Mouse (Mus musculus) right cerebral cortex, postnatal 36 days (tissue): ENCODE results near the gene Tnfaip1.
"Not testable (repeated sequence)": the region's sequence is repeated elsewhere in the genome, so short reads cannot be mapped to it uniquely, and the experiment has no call there.

Experiments
- DNase-seq, 2 experiments: peaks; one replicate each; pipeline ENCODE4 v3.0.0; 2022; ENCODE audit warnings: low spot score in 2 of 2, mixed read lengths in 1 of 2

The Tnfaip1 gene

DNA sequence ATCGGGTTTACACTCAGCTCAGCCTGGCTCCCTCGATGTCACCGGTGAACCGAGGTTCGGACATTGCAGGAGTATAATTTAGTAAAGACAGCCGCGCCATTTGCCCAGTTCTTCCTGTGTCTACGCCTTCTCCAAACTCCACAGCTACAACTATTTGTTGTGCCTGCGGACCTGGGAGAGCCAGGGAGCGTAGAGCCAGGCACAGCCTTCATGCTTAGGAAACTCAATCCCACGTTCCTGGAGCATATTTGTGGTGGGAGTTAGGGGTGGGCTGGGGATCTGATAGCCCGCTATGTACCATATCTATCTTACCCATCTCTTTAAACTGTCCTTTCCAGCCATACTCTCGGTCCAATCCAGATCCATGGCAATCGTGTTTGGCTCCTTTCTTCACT is 555 bp upstream of the Tnfaip1 start:
- DNase-seq: no peak

DNA sequence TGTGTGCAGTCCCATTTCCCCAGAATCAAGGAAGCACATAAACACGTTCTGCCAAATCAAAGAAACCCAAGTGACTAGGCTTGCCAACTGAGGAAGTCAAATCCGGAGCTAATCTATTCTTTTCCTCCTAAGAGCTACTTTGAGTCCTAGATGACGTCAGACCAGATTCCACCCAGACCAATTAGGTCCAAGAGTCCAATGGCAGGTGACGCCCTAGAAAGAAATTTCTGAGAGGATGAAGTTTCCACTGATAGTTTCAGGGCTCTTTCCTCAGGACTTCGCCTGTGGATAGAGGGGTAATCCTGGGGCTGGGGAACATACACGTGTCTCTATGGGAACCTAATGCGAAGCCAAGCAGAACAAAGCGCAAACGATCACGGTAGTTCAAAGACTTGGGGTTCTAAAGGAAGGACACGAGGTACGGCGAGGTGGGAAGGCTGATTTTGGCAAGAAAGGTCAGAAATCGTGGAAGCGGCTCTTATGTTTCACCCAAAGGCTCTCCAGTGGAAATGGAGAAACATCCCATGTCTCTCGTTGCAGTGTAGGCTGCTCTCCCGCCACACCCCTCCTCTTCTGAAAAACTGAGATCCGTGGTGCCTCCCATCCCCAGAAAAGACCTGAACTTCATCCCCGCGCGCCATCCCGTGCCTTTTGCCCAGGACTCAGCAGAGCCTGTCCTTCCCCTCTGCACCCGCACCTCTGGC is 604 bp downstream of the Tnfaip1 start:
- no peak for DNase-seq

DNA sequence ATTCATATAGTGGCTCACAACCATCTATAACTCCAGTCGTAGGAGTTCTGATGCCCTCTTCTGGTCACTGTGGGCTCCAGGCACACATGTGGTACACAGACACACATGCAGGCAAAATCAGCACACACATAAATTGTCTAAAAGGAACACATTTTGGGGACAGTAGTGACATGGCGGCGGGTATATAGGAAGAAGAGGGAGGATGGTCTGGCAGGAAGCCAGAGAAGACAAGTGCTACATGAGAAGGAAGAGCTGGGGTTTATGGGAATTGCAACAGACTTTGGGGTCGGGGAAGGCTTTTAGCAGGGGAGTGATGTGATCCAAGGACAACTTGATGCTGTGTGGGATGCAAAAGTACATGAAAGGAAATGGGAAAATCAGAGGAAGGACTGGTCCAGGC is 1.6 kb downstream of the Tnfaip1 start:
- DNase-seq: no peak

DNA sequence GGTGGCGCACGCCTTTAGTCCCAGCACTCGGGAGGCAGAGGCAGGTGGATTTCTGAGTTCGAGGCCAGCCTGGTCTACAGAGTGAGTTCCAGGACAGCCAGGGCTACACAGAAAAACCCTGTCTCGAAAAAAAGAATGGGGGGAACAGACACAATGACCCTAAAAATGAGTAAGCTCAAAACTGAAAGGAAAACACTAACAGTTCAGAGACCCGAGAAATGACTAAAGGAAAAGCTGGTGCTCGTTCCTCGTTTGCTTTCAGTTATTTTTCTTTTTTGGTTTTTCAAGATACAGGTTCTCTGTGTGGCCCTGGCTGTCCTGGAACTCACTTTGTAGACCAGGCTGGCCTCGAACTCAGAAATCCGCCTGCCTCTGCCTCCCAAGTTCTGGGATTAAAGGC is 4.6 kb downstream of the Tnfaip1 start:
- not testable (repeated sequence) for DNase-seq

DNA sequence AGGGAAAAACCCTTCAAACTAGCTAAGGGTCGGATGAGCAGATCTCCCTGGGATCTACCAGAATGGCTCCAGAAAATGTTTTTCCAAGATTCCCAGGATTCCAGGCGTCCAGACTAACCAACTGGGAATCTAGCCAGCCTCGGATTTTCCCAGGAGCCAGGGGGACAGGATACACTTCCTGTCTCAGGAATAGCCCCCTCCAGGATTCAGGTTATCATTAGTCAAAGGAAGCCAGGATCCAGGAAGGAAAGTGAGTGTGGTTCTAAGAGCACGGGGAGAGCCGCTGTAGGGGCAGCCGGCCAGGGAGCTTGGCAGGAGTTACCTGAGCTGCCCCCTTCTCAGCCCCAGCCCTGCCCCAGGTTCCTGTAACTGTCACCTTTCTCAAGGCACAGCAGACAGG is 5.1 kb downstream of the Tnfaip1 start:
- no peak for DNase-seq

DNA sequence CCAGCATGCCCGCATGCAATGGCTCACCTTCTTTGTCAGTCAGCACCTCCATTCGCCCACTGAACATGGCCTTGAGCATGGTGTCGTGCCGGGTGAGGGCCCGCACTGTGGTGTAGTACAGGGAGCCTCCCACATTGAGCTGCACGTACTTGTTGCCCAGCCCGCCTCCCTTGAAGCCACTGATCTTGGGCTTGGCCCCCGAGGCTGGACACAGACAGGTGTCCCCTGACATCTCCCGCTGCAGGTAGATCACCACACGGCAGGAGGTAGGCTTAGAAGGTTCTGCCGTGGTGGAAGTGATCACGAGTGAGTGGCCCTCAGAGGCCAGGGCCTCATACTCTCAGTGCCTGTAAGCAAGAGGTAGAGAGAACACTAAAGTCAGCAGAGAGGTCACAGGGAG is 6.1 kb downstream of the Tnfaip1 start:
- no peak for DNase-seq

DNA sequence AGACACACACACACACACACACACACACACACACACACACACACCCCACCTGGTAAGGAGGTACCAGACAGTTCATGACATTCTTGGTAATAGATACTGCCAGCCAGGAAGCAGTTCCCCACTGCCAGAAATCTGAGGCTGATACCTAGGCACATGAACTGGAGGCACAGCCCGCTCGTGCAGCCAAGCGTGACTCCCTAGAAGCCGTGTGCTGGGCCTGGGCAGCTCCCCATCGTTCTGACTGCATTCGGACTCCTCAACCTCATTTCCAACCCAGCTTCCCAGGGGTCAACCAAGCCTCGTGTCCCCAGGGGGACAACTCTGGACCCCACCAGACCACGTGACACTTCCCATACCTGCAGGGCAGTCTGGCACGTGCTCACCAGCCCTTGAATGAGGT is 7.4 kb downstream of the Tnfaip1 start:
- no peak for DNase-seq

DNA sequence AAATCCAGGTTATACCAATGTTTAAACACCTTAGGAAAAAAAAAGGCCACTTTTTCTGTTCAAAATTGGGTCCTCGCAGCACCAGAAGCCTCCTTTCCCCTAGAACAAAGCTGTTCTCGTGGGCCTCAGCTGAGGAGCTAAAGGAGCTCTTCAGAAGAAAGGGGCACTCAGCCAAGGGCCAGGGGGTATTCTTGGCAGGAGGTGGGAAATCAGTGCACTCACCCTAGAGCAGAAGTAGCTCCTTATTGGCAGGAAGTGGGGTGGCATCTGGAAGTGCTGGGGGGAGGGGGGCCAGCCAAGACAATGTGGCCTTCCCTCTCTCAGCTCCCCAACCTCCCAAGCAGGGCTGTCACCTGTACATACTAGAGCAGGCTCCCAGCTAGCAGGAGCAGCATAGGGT is 11.3 kb downstream of the Tnfaip1 start:
- no peak for DNase-seq

DNA sequence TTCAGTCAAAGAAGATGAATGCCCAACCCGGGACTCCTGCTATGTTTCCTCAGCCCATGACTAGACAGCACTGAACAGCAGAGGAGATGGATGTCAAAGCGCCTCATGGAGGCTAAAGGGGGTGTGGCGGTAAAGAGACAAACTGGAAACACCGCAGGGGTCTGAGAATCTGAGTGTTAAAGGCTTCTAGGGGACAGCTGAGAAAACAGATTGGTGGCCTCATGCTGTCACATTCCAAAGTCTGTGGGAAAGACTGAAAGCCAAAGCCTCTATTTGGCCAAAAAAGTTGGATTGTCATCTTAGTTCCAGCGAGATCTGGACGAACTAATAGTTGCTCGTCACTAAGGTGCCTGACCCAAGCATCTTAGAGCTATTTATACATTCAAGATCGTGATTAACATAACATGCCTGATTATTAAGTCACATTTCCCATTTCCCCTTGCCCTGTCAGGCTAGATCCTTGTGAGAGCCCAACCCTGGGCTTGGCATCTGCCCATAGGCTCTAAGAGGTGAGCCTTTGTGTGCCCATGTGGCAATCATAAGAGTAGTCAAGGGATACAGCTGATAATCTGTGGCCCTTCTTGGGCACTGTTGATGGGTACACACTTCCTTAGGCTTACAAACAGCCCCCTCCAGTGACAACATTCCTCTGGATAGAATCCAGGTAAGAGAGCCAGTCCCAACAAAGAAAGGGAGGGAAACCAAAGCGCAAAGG is 12.7 kb downstream of the Tnfaip1 start:
- DNase-seq: no peak

DNA sequence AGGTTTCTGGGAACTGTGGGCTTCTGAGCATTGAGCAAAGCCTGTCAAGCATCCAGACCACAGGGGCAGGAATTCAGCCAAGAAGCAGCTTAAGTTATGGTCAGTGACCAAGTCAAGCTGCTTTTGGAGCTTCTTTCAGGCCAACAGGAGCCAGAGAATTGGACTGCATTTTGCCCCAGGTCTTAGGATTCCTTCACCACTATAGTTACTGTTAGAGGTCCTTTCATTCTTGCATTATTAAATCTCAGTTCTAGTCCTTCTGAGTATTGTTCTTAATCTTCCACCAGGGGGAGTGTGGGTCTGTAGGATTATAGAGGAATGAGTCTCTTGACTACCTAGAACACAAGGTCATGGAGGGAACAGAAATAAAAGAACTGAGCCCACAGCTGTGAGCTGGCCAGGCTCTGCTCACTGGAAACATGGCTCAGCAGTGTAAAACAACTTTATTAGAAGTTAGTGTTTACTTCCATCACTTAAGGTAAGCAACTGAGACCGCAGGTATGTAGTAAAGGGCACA is 13.6 kb downstream of the Tnfaip1 start:
- DNase-seq: no peak

DNA sequence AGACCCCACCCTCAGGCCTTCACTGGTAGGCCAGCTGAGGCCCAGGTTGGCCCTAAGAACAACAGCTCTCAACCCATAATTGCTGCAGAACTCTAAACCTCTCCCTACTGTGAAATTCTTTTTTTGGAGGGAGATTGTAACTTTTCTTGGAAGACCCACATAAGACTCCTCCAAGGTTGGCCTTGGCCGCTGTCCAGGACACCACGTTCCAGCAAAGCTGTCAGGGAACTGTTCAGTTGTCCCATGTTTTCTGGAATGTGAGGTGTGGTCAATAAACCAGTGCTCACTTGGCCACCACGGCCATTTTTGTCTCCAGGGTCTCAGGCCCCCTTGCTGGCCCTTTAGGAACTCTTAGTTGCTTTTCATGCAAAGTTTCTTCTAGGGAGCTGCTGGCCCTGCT is 14.3 kb downstream of the Tnfaip1 start:
- no peak for DNase-seq

DNA sequence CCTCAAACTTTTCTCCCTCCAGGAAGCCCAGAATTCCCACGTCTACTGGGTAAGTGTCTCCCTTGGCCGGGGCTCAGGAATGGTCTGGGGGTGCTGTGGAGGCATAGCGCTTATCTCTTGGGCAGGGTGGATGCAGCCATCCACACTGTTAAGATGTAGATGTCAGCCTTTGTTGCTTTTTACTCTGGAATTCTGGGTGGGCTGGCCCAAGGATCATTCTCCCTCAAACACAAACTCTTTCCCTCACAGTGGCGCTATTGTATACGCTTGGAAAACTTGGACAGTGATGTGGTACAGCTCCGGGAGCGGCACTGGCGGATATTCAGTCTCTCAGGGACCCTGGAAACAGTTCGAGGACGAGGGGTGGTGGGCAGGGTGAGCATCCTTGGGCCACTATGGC is 17.2 kb downstream of the Tnfaip1 start:
- no peak for DNase-seq

DNA sequence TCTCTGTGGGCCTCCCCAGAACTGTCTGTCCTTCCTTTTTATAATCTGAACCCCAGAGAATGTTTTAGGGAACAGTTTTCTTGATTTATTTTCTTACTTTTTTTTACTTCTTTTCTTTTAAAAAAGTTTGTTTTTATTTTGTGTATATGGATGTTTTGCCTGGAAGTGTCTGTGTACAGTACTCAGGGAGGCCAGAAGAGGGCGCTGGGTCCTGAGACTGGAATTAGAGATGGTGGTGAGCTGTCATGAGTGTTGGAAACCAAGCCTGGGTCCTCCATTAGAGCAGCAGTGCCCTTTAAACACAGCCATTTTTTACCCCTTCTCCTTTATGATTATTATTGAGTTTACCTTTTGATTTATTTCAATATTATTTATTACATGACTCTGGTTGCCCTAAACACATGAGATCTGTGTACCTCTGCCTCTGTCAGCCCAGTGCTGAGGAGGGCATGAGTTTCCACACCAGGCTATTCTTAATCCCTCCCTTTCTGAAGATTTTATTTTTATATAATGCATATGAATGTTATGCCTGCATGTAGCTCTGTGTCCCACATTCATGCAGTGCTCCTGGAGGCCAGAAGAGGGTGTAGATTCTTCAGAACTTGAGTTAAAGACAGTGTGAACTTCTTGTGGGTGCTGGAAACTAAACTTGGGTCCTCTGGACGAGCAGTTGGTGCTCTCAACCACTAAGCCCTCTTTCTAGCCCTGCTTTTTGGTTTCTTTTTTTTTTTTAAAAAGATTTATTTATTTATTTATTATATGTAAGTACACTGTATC is 20.4 kb downstream of the Tnfaip1 start:
- no peak for DNase-seq

DNA sequence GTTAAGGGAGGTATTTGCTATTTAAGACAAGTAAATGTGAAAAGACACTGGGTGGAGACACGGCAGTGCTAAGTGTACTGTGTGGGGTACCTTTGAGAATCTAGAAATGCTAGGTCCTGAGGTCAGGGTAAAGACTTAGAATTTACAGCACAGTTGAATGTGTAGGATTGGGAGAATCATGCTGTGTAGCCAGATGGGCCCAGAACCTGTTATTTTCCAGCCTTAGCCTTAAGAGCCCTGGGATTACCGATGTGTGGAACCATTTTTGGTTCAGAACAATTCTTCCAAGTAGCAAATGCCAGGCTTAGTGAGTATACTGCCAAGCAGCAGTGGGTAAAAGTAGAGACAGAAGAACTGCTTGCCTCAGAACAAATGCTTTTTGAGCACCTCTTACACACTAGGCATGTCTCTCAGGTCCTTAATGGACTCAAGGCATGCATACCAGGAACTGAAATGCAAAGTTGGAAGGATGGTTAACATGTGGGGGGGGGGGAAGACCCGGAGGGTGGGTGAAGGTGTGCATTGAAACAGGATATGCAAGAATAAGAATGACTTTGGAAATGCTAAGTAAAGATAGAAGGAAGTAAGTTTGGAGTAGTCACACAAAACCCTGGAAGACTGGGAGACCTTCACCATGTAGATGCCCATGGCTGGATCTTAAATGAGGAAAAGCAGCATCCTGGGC is 22.9 kb downstream of the Tnfaip1 start:
- no peak for DNase-seq

DNA sequence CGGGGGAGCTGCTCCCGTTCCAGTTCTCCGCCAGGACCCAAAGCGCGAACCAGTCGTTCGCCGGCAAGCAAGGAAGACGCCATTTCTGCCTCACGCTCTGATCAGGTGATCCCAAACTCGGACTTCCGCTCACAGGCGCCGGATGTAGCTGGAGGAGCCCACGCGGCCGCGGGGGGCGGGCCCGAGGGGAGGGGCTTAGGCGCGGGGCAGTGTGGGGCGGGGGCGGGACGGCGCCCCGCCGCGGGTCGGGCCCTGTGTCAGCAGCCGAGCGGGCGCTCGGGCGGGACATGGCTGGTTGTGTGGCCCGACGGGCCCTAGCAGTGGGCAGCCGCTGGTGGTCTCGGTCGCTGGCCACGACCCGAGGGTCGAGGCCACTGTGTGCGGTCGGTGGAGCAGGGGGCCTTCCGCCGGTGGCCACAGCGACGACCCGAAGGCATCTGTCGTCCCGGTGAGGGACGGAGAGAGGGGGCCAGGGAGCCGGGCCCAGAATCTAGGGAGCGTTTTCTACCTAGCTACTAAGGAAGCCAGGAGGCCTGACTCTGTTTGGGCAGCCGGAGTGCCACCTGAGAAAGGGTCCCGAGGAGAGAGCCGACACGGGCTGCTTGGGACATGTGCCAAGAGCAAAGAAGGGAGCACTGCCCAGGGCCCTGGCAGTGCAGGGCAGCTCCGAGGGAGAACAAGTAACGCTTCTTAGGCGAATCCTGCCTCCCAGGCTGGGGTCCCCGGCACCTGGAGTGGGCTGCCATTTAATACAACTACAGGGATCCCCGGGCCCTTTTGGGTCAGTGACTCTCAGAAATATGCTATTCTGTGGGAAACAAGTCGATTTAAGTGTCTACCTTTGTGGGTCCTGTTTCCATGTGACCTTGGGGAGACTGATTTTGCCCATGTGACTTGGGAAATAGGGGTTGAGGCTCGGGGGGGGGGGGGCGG is 23.8 kb downstream of the Tnfaip1 start, which contains the start of the genes Tmem199 and Poldip2:
TSS of gene Tmem199 (minus strand) at position 148 of the 933 bp plus-strand sequence.
TSS of gene Poldip2 (plus strand) at position 169 of the 933 bp plus-strand sequence.
- DNase-seq: peak; percentile 86 to 90

DNA sequence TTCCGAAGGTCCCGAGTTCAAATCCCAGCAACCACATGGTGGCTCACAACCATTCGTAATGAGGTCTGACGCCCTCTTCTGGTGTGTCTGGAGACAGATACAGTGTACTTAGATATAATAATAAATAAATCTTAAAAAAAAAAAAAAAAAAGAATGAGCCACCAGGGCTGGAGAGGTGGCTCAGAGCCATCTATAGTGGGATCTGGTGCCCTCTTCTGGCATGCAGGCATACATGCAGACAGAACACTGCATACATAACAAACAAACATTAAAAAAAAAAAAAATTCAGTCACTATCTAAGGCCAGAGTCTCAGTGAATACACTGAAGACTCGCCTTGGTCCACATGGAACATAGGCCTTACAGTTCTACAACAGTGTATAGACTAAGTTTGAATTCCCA is 27.0 kb downstream of the Tnfaip1 start:
- DNase-seq: no peak

DNA sequence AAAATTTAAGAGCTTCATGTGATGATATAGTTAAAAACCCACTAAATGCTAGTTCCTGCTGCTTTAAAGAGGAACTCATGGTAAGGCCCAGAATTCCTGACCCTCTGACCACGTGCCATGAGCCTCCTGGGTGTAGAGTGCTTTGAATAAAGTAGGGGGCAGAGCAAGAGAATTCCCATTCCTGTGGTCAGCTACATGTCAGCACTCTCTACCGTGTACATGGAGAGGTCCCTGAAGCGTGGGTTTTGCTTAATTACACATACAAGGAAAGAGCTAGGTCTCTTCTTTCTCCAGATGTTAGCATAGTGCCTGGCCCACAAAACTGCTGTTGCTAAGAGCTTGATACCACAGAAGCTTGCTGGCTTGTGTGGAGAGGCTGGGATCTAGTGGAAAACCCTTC is 30.7 kb downstream of the Tnfaip1 start:
- DNase-seq: no peak

DNA sequence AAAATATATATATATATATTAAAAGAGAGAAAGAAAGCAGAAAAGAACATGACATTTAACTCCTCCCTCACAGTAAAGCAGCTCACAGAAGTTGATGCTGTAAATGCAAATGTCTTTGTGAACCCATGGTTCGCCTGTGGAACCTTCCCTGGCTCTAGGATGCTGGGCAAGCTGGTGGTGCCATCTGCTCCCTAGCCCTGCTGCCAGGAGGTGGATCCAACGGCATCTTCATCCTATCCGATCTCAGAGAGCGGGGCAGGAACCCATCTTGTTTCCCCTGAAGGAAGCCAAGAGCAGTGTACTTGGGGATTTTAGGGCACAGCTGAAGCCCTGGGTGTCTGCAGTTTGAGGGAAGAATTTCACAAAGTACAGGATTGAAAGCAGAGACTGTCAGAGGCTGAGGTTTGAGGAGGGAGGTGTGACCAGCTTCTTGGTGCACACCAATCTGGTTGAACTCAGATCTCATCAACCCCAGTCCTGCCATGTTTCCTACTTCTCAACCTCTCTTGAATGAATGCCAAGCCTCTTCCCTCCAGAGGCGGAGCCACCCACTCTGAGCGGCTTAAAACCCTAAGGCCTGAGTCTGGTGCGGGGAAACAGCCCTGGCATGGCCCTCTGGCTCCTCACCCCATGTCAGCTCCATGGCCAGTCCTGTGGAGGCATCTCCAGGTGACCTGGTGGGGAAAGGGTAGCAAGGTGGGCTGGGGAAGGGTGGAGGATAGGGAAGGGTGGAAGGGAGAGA is 33.1 kb downstream of the Tnfaip1 start, which contains the start of gene Sebox:
TSS of gene Sebox (plus strand) at position 539 of the 742 bp plus-strand sequence.
- DNase-seq: no peak

DNA sequence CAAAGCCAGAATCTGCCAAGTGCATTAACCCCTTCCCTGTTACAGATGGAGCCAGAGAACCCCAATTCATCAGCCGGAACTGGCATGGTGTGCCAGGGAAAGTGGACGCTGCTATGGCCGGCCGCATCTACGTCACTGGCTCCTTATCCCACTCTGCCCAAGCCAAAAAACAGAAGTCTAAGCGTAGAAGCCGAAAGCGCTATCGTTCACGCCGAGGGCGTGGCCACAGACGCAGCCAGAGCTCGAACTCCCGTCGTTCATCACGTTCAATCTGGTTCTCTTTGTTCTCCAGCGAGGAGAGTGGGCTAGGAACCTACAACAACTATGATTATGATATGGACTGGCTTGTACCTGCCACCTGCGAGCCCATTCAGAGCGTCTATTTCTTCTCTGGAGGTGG is 34.6 kb downstream of the Tnfaip1 start:
- DNase-seq: no peak
